Mouse (Mus musculus) stomach, embryonic 14.5 days (tissue): ENCODE results near the gene Tex19.2. TPM values are rescaled to one million over a fixed set of nuclear protein-coding genes. Genes with fewer than 3 reads are reported as not detected.

Experiments used
- ATAC-seq: fragments of 200-750 bp; cut with Nextera tagmentation; 2 replicates; pipeline ENCODE4 v1.8.0; 2017; ENCODE audit warnings: low read depth, moderate TSS enrichment; ENCODE audit not compliant: insufficient number of reproducible peaks, insufficient read depth, low FRiP score
- H3K27ac ChIP-seq: fragments of 300-500 bp; sonication (generic); 2 replicates; pipeline ENCODE4 v1.5.1; 2014; ENCODE audit warnings: mild to moderate bottlenecking, low read length, moderate library complexity, mixed read lengths
- H3K27me3 ChIP-seq: fragments of 300-500 bp; sonication (generic); 2 replicates; pipeline ENCODE4 v1.6.1; 2014; ENCODE audit warnings: low read length, control low read depth, mixed read lengths; ENCODE audit not compliant: control insufficient read depth, insufficient read depth
- H3K36me3 ChIP-seq: fragments of 300-500 bp; sonication (generic); 2 replicates; pipeline ENCODE4 v1.6.1; 2014; ENCODE audit warnings: mild to moderate bottlenecking, control low read depth, low read length, moderate library complexity, mixed read lengths; ENCODE audit not compliant: control insufficient read depth, insufficient read depth
- H3K4me1 ChIP-seq: fragments of 300-500 bp; sonication (generic); 2 replicates; pipeline ENCODE4 v1.6.1; 2014; ENCODE audit warnings: low read length, control low read depth, mixed read lengths; ENCODE audit not compliant: control insufficient read depth, insufficient read depth
- H3K4me2 ChIP-seq: fragments of 300-500 bp; sonication (generic); replicated peaks from 2 replicates; pipeline ENCODE4 v1.6.1; 2014; ENCODE audit warnings: low read depth, low read length, control low read depth
- H3K4me3 ChIP-seq: fragments of 300-500 bp; sonication (generic); 2 replicates; pipeline ENCODE4 v1.5.1; 2014; ENCODE audit warnings: low read depth, low read length, control low read depth
- H3K9ac ChIP-seq: fragments of 300-500 bp; sonication (generic); replicated peaks from 2 replicates; pipeline ENCODE4 v1.6.1; 2014; ENCODE audit warnings: low read depth, mild to moderate bottlenecking, control low read depth, low read length, moderate library complexity, mixed read lengths
- H3K9me3 ChIP-seq: fragments of 300-500 bp; sonication (generic); 2 replicates; pipeline ENCODE4 v1.6.1; 2016; ENCODE audit warnings: low read depth, low read length, control low read depth; ENCODE audit not compliant: control insufficient read depth
- WGBS: fragments of 180-500 bp; shearing (Covaris S2); extraction: QIAGEN DNeasy Blood & Tissue Kit; methylation state at CpG from one replicate; pipeline ENCODE4 v1.1.7; 2014; 5-methylcytosine and 5-hydroxymethylcytosine counted together
- polyA plus RNA-seq: library from polyadenylated mRNA; unstranded; fragments of >200 nt; fragmentation: Nextera tagmentation; extraction: Ambion mirVana; gene quantifications from 2 replicates; pipeline ENCODE4 v1.2.1, GENCODE M21; 2014

Tex19.2 gene
- polyA plus RNA-seq, 1 experiment from 2014 or later: not detected

DNA sequence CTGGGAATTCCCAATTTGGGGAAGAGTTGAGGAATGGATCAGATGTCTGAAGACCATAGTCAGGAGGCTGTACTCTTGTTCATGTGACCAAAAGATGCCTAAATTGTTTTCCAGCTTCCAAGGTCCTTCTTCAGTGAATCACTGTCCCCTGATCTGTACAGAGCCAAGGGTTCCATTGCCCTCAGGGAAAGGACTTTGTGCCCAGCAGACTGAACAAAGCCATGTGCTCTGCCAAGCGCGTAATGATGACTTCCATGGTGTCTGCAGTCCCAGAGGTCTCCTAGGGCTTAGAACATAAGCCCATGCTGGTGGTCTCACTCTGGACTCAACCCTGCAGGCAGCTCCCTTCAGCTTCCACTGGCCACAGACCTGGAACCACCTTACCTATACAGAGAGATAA is 50.6 kb downstream of the Tex19.2 start:
- H3K4me3 ChIP-seq: no peak overlapping the region
- no peaks in the 10 kb centered on the region for H3K27me3 ChIP-seq
- H3K9ac ChIP-seq: no peak overlapping the region
- no peaks in the 10 kb centered on the region for H3K4me1 ChIP-seq
- H3K4me2 ChIP-seq: no peak overlapping the region
- H3K27ac ChIP-seq: no peak overlapping the region
- WGBS: 90% methylated on average over 2 of the region's 2 CpGs
- no peaks in the 10 kb centered on the region for H3K36me3 ChIP-seq
- no peaks in the 10 kb centered on the region for H3K9me3 ChIP-seq
- no peak for ATAC-seq

Other genes with a start within 250 kb of the Tex19.2 start
- gene Ccdc57, start 185.8 kb downstream of the Tex19.2 start, polyA plus RNA-seq: 5.6 and 6.5 TPM in 2 replicates
- gene Slc16a3, start 170.2 kb downstream of the Tex19.2 start, polyA plus RNA-seq: 24.1 and 32.9 TPM in 2 replicates
- 70.4 and 70.6 TPM in 2 replicates for gene Csnk1d, start 127.3 kb downstream of the Tex19.2 start, polyA plus RNA-seq
- gene Cd7, start 79.3 kb downstream of the Tex19.2 start, polyA plus RNA-seq: 1.5 and 2.1 TPM in 2 replicates
- 0.32 and 1.1 TPM in 2 replicates for gene Sectm1b, start 55.1 kb downstream of the Tex19.2 start, polyA plus RNA-seq
- 0.34 TPM in 1 of 2 replicates, not detected in the other for gene Sectm1a, start 37.5 kb downstream of the Tex19.2 start, polyA plus RNA-seq
- gene Tex19.1, start 27.5 kb upstream of the Tex19.2 start, polyA plus RNA-seq: not detected in 2 replicates
- gene Uts2r, start 41.6 kb upstream of the Tex19.2 start, polyA plus RNA-seq: not detected in 2 replicates
- 12.0 and 12.6 TPM in 2 replicates for gene Hexdc, start 85.8 kb upstream of the Tex19.2 start, polyA plus RNA-seq
- 28.0 and 34.7 TPM in 2 replicates for gene Ogfod3, start 86.0 kb upstream of the Tex19.2 start, polyA plus RNA-seq
- gene Cybc1, start 110.6 kb upstream of the Tex19.2 start, polyA plus RNA-seq: 36.9 and 40.6 TPM in 2 replicates
- gene Narf, start 118.6 kb upstream of the Tex19.2 start, polyA plus RNA-seq: 43.2 and 53.8 TPM in 2 replicates
- gene Foxk2, start 141.3 kb upstream of the Tex19.2 start, polyA plus RNA-seq: 9.6 and 11.6 TPM in 2 replicates
- 97.9 and 105 TPM in 2 replicates for gene Wdr45b, start 235.8 kb upstream of the Tex19.2 start, polyA plus RNA-seq